Mouse (Mus musculus) forebrain, embryonic 12.5 days (tissue): Measurements from ENCODE around the gene Fryl. TPM values are rescaled to one million over a fixed set of nuclear protein-coding genes. Genes with fewer than 3 reads are reported as not detected.
"Not testable (repeated sequence)": the region's sequence is repeated elsewhere in the genome, so short reads cannot be mapped to it uniquely, and the experiment has no call there.

Experiments used
- ATAC-seq: fragments of 200-750 bp; cut with Nextera tagmentation; 2 replicates; pipeline ENCODE4 v1.8.0; 2017; ENCODE audit warnings: moderate TSS enrichment; ENCODE audit not compliant: low FRiP score
- H3K27ac ChIP-seq: fragments of 300-500 bp; sonication (generic); 2 replicates; pipeline ENCODE4 v1.5.1; 2016; ENCODE audit warnings: mild to moderate bottlenecking
- H3K27me3 ChIP-seq: fragments of 300-500 bp; sonication (generic); 2 replicates; pipeline ENCODE4 v1.6.1; 2016; ENCODE audit warnings: mild to moderate bottlenecking
- H3K36me3 ChIP-seq: fragments of 300-500 bp; sonication (generic); replicated peaks from 2 replicates; pipeline ENCODE4 v1.6.1; 2016; ENCODE audit warnings: mild to moderate bottlenecking
- H3K4me1 ChIP-seq: fragments of 300-500 bp; sonication (generic); 2 replicates; pipeline ENCODE4 v1.6.1; 2016
- H3K4me2 ChIP-seq: fragments of 300-500 bp; sonication (generic); 2 replicates; pipeline ENCODE4 v1.6.1; 2016; ENCODE audit warnings: mild to moderate bottlenecking, moderate library complexity
- H3K4me3 ChIP-seq: fragments of 300-500 bp; sonication (generic); replicated peaks from 2 replicates; pipeline ENCODE4 v1.5.1; 2016; ENCODE audit warnings: mild to moderate bottlenecking
- H3K9ac ChIP-seq: fragments of 300-500 bp; sonication (generic); 2 replicates; pipeline ENCODE4 v1.6.1; 2016; ENCODE audit warnings: mild to moderate bottlenecking
- H3K9me3 ChIP-seq: fragments of 300-500 bp; sonication (generic); 2 replicates; pipeline ENCODE4 v1.6.1; 2016
- WGBS: fragments of 180-500 bp; shearing (Covaris S2); methylation state at CpG from one replicate; pipeline ENCODE4 v1.1.7; 2016; 5-methylcytosine and 5-hydroxymethylcytosine counted together
- polyA plus RNA-seq: library from polyadenylated mRNA; unstranded; fragments of >200 nt; fragmentation: Nextera tagmentation; extraction: Ambion mirVana; gene quantifications from 2 replicates; pipeline ENCODE4 v1.2.1, GENCODE M21; 2016

Gene Fryl
- polyA plus RNA-seq, 1 experiment from 2014 or later, result 53.4 TPM

DNA sequence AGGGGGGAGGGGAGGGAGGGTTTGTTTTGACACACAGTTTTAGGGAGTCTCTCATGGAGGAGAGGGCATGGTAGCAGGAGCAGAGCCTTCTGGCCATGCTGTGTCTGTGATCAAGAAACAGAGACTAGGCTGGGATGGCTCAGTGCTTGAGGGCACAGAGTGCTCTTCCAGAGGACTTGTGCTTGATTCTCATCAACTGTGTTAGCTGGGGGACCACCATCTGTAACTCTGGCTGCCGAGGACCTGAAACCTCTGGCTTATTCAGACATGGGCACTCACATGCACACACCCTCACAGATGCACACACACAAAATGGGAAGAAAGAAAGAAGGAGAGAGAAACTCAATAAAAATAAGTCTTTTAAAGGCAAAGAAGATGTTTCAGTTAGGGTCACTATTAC lies 257.9 kb downstream of the Fryl start:
- not testable (repeated sequence) for H3K27ac ChIP-seq, H3K4me2 ChIP-seq, ATAC-seq, H3K9me3 ChIP-seq, H3K9ac ChIP-seq, H3K36me3 ChIP-seq, H3K4me3 ChIP-seq, H3K27me3 ChIP-seq
- 90% methylated on average over 1 of the region's 1 CpGs for WGBS
- peaks cover 15% of the 10 kb centered on the region for H3K4me1 ChIP-seq

DNA sequence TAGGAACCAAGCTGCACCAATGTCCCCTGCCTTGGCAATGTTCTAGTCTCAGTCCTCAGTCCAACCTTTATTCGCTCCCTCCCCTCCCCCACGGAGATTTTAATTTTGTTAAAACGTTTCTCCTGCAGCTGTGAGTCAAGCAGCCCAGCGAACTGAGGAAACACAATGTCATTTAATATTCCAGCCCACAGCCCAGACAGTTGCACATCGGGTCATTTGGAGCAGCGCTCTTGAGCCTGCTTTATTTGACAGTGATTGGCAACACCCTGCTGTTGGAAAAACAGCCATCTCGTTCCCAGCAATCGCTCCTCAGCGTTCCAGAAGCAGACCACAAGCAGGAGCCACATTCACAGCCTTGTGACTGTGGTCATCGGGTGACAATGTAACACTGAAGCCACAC lies 261.0 kb downstream of the Fryl start:
- Histone ChIP-seq H3K27ac (0 out of 2 replicates have a peak overlapping the region, but pooled peaks have one; percentile 0), H3K9ac (no peak overlapping the region), H3K4me2 (peak overlapping the region; percentile 25; the same call in 1 of the 2 replicates), H3K4me1 (peaks cover 15% of the 10 kb centered on the region), H3K36me3 (no peaks in the 10 kb centered on the region), H3K4me3 (no peak overlapping the region), H3K27me3 (0 out of 2 replicates have a peak, but pooled peaks cover 4% of the 10 kb centered on the region), H3K9me3 (no peaks in the 10 kb centered on the region)
- peak; percentile 73 for ATAC-seq
- 23% methylated on average over 10 of the region's 10 CpGs for WGBS

DNA sequence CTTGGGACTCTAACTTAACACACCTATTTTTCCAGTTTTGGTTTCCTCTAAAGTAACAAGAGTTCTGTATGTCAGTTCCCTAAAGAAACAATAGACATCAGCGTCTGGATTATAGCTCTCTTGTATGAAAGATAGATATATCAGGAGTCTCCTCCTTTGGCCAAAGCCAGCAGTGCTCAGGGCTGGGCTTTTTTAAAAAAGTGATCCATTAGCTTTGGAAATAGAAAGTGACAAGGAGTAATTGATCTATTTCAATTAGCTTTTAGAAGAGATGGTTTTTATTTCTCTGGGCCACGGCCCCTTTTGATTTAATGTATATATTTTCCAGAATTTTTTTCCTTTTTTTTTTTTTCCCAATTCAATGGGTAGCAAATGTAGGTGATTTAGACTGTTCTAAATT lies 261.5 kb downstream of the Fryl start:
- H3K9me3 ChIP-seq, result no peaks in the 10 kb centered on the region
- H3K36me3 ChIP-seq, result no peaks in the 10 kb centered on the region
- H3K4me1 ChIP-seq, result peaks cover 15% of the 10 kb centered on the region
- 0 out of 2 replicates have a peak overlapping the region, but pooled peaks have one; percentile 14 for H3K27ac ChIP-seq
- H3K9ac ChIP-seq, result no peak overlapping the region
- WGBS, result 70% methylated on average over 2 of the region's 2 CpGs
- H3K4me2 ChIP-seq, result no peak overlapping the region
- H3K27me3 ChIP-seq, result 0 out of 2 replicates have a peak, but pooled peaks cover 4% of the 10 kb centered on the region
- no peak for ATAC-seq
- H3K4me3 ChIP-seq, result no peak overlapping the region

DNA sequence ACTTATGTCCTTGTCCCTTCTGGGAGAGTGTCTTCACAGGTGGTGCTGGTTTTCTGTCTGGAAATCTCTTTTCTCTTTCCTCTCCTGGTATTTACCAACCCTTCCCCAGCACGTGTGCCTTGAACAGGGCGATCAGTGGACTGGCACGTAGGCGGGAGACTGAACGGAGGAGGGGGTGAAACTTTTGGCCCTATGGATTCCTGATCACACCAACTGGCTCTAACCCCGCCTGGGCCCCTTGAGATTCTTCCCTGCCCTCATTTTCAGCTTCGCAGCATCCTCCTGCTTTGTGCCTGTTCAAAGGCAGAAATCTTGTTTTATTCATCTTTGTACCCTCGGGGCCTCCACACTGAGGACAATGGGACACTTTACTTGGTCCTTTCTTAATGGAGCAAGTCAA lies 262.0 kb downstream of the Fryl start:
- WGBS, result 26% methylated on average over 8 of the region's 8 CpGs
- Histone ChIP-seq H3K9ac (no peak overlapping the region), H3K9me3 (no peaks in the 10 kb centered on the region), H3K27ac (0 out of 2 replicates have a peak overlapping the region, but pooled peaks have one; percentile 14), H3K4me2 (no peak overlapping the region), H3K36me3 (no peaks in the 10 kb centered on the region), H3K27me3 (0 out of 2 replicates have a peak, but pooled peaks cover 4% of the 10 kb centered on the region), H3K4me3 (no peak overlapping the region), H3K4me1 (peaks cover 15% of the 10 kb centered on the region)
- 0 out of 2 replicates have a peak, but pooled peaks have one; percentile 27 for ATAC-seq

DNA sequence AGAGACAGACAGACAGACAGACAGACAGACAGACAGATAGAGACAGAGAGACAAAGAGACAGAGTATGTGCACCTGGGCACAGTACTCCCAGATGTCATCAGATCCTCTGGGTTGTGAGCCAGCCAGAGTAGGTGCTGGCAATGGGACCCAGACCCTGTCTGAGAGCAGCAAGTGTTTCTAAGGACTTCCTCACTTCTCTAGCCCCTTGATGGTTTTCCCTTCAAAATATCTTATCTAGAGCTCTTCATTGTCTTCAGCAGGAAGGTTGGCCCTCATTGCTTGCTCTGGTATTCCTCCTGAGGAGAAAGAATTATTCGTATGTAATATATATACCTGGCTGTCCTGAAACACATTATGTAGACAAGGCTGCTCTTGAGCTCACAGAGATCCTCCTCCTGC lies 263.9 kb downstream of the Fryl start:
- Histone ChIP-seq H3K4me1 (peaks cover 15% of the 10 kb centered on the region), H3K9ac (no peak overlapping the region), H3K27ac (no peak overlapping the region), H3K36me3 (no peaks in the 10 kb centered on the region), H3K9me3 (no peaks in the 10 kb centered on the region), H3K4me2 (no peak overlapping the region), H3K4me3 (no peak overlapping the region), H3K27me3 (0 out of 2 replicates have a peak, but pooled peaks cover 4% of the 10 kb centered on the region)
- ATAC-seq, result no peak
- 83% methylated on average over 1 of the region's 1 CpGs for WGBS

DNA sequence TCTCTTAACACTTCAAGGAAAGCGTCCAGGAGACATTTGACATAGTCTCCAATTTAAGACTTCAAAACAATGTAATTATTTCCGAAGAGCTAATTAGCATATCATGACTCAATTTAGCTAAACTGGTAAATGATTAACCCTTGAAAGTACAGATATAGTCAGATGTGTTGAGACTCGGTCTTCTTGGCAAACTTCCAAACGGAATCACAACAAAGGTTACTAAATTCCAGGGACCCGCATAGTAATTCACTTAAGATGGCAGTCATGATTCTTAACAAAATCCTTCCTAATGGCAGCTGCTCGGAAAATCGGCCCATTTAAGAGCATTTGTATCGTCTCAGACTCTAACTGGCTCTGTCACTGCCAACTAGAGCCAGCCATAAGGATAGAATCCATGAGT lies 266.7 kb downstream of the Fryl start:
- Histone ChIP-seq H3K9me3 (no peaks in the 10 kb centered on the region), H3K4me2 (no peak overlapping the region), H3K27me3 (0 out of 2 replicates have a peak, but pooled peaks cover 4% of the 10 kb centered on the region), H3K27ac (no peak overlapping the region), H3K4me1 (peaks cover 8% of the 10 kb centered on the region), H3K36me3 (no peaks in the 10 kb centered on the region), H3K4me3 (no peak overlapping the region), H3K9ac (no peak overlapping the region)
- WGBS, result 51% methylated on average over 8 of the region's 8 CpGs
- no peak for ATAC-seq

DNA sequence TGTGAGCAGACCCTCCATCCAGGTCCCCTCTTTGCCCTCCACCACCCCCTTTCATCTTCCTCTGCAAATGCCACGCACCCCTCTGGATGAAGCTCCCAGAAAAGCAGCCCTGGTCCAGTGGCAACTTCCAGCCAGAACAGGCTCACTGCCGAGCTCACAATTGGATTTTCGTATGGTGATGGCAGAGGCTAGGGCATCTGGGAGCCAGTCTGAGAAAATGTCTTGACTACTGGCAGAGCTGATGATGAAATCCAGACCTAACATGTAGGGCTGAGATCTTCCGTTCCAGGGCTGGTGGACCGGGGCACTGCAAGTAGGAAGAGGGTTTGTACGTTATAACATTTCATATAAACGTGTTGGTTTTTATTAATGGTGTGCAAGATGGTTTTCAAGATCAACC lies 268.6 kb downstream of the Fryl start:
- H3K4me1 ChIP-seq, result no peaks in the 10 kb centered on the region; the same call in 1 of the 2 replicates
- no peak overlapping the region for H3K4me2 ChIP-seq
- H3K36me3 ChIP-seq, result no peaks in the 10 kb centered on the region
- ATAC-seq, result no peak
- no peak overlapping the region for H3K9ac ChIP-seq
- H3K27me3 ChIP-seq, result no peaks in the 10 kb centered on the region
- 89% methylated on average over 7 of the region's 7 CpGs for WGBS
- no peaks in the 10 kb centered on the region for H3K9me3 ChIP-seq
- H3K27ac ChIP-seq, result no peak overlapping the region
- no peak overlapping the region for H3K4me3 ChIP-seq

DNA sequence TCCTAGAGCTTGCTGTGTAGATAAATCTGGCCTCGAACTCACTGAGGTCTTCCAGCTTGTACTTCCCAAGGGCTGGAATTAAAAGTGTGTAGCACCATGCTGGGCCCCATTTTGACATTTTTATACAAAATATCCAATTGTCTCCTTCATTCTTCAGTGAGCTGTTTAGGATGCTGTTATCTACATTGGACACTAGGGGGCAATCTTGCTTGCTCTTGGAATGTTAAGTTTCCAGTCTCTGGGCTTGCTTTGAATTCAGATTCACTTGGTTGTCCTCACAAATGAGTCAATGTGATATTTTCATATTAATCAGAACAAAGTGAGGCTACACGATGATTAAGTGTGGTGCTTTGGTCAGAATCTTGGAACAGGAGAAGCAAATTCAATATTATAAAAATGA lies 272.3 kb downstream of the Fryl start:
- Histone ChIP-seq H3K4me1 (no peaks in the 10 kb centered on the region), H3K9ac (no peak overlapping the region), H3K36me3 (peaks cover 16% of the 10 kb centered on the region), H3K27me3 (no peaks in the 10 kb centered on the region), H3K9me3 (no peaks in the 10 kb centered on the region), H3K27ac (no peak overlapping the region), H3K4me2 (no peak overlapping the region), H3K4me3 (no peak overlapping the region)
- WGBS, result 10% methylated on average over 2 of the region's 2 CpGs
- ATAC-seq, result no peak

DNA sequence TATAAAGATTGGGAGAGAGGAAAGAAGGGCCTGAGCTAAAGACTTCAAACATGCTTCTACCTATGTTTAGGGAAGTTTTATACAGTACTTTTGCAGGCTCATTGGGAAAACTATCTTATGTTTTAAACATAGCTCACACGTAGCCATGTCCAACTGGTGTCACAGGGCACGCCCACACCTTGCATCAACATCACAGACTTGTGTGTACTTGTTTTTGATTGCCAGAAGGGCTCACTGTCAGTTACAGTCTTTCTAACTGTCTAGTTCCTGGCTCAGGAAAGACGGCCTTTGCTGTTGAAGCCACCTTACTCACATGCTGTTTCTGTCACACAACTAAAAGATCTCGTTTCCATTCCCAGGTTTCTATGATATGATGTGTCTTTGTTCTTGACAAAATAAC lies 279.9 kb downstream of the Fryl start:
- H3K9me3 ChIP-seq, result no peaks in the 10 kb centered on the region
- no peak overlapping the region for H3K4me3 ChIP-seq
- 87% methylated on average over 4 of the region's 4 CpGs for WGBS
- no peak overlapping the region for H3K9ac ChIP-seq
- H3K4me1 ChIP-seq, result peaks cover 5% of the 10 kb centered on the region; the same call in 1 of the 2 replicates
- peaks cover 55% of the 10 kb centered on the region for H3K36me3 ChIP-seq
- no peak overlapping the region for H3K27ac ChIP-seq
- no peaks in the 10 kb centered on the region for H3K27me3 ChIP-seq
- H3K4me2 ChIP-seq, result no peak overlapping the region
- no peak for ATAC-seq

DNA sequence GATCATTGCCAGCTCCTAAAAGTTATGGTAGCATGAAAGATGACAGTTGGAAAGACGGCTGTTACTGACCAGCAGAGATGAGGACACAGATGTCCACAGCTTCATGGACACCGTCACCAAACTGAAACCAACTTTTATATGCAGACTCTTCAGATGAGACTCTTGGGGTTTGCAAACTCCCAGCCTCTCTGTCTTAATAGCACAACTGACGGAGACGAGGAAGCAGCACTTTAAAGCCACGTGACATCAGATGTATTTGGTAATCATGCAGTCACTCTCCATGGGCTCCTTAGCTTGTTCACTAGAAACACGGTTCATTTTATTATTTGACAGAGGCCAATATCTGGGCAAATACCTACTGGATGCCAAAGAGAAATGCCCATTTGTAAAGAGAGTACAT lies 280.4 kb downstream of the Fryl start:
- Histone ChIP-seq H3K9me3 (no peaks in the 10 kb centered on the region), H3K4me1 (peaks cover 5% of the 10 kb centered on the region; the same call in 1 of the 2 replicates), H3K27me3 (no peaks in the 10 kb centered on the region), H3K4me3 (no peak overlapping the region), H3K36me3 (peaks cover 54% of the 10 kb centered on the region), H3K4me2 (no peak overlapping the region), H3K27ac (no peak overlapping the region), H3K9ac (no peak overlapping the region)
- no peak for ATAC-seq
- 93% methylated on average over 6 of the region's 6 CpGs for WGBS

DNA sequence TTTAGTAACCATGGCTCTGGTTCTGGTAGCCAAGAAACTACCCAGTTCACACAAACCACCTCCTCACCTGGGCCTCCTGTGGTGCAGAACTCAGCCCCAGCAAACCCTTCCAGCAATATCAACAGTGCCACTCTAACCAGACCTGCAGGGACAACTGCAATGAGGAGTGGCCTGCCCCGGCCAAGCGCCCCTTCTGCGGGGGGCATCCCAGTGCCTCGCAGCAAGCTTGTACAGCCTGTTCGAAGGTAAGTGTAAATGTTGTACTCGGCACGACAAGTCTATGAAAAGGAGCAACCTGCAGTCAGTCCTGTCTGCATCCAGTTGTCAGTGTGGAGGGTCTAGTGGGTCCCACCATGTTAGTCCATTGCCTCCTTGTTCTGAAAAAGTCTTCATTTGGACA lies 281.8 kb downstream of the Fryl start, which contains the start of gene Gm10135:
TSS of gene Gm10135 (minus strand) at position 101 of the 400 bp plus-strand sequence.
- no peaks in the 10 kb centered on the region for H3K9me3 ChIP-seq
- H3K4me1 ChIP-seq, result peaks cover 5% of the 10 kb centered on the region; the same call in 1 of the 2 replicates
- 95% methylated on average over 7 of the region's 7 CpGs for WGBS
- H3K9ac ChIP-seq, result no peak within 1 kb of the TSS
- H3K27ac ChIP-seq, result no peak within 1 kb of the TSS
- no peak within 1 kb of the TSS for H3K4me2 ChIP-seq
- H3K4me3 ChIP-seq, result no peak within 1 kb of the TSS
- H3K27me3 ChIP-seq, result no peaks in the 10 kb centered on the region
- H3K36me3 ChIP-seq, result peaks cover 48% of the 10 kb centered on the region
- no peak for ATAC-seq

DNA sequence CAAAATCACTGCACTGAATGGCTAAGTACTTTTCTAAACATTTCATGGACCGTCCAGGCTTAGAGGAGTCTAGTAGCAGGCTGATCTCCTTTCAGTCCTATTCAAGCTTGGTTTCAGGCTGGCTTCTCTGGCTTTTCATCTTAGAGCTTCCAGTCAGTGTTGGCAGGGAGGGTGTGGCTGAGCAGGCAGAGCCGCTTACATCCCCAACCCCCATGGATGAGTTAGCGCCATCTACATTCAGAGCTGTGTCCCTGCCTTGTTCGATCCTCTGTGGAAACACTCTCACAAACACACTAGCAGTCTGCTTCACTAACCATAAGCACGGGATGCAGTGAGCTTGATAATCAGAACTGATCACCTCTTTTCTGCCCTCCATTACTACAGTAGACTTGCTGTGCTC lies 283.5 kb downstream of the Fryl start:
- Histone ChIP-seq H3K4me2 (no peak overlapping the region), H3K4me1 (peaks cover 5% of the 10 kb centered on the region; the same call in 1 of the 2 replicates), H3K9me3 (no peaks in the 10 kb centered on the region), H3K9ac (no peak overlapping the region), H3K27me3 (no peaks in the 10 kb centered on the region), H3K4me3 (no peak overlapping the region), H3K27ac (no peak overlapping the region), H3K36me3 (peaks cover 50% of the 10 kb centered on the region)
- ATAC-seq, result no peak; the same call in 1 of the 2 replicates
- 44% methylated on average over 5 of the region's 5 CpGs for WGBS

DNA sequence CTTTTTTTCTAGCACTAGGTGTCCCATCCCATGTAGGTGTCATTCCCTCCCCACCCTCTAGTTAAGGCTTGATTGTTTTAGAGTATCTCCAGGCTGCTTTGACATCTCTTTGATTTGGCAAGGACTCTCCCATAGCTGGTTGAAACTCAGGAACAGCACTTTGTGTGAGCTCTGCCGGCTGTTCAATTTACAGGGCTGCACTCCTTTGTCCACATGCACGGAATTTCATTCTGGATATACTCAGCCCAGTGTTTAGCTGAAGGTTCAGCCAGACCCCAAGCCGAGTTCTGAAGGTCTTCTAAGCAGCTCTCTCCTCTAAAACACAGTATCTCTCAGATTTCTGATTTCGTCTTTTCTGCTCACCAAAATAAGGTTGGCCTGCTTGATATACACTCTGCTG lies 284.0 kb downstream of the Fryl start:
- WGBS, result 57% methylated on average over 4 of the region's 4 CpGs
- H3K9ac ChIP-seq, result no peak overlapping the region
- H3K4me2 ChIP-seq, result no peak overlapping the region
- no peak overlapping the region for H3K4me3 ChIP-seq
- ATAC-seq, result no peak
- H3K4me1 ChIP-seq, result peaks cover 5% of the 10 kb centered on the region; the same call in 1 of the 2 replicates
- H3K9me3 ChIP-seq, result no peaks in the 10 kb centered on the region
- no peaks in the 10 kb centered on the region for H3K27me3 ChIP-seq
- peaks cover 50% of the 10 kb centered on the region for H3K36me3 ChIP-seq
- H3K27ac ChIP-seq, result 0 out of 2 replicates have a peak overlapping the region, but pooled peaks have one; percentile 22
